Mouse (Mus musculus): ENCODE data around the gene Asb12. TPM values are rescaled to one million over a fixed set of nuclear protein-coding genes. Genes with fewer than 3 reads are reported as not detected.

Asb12 gene
- polyA plus RNA-seq (2015; fragmentation: Illumina TruSeq; extraction: RNeasy Lipid Tissue Mini Kit (QIAGEN cat#74804); ENCODE audit: insufficient read depth, low replicate concordance): not detected

DNA sequence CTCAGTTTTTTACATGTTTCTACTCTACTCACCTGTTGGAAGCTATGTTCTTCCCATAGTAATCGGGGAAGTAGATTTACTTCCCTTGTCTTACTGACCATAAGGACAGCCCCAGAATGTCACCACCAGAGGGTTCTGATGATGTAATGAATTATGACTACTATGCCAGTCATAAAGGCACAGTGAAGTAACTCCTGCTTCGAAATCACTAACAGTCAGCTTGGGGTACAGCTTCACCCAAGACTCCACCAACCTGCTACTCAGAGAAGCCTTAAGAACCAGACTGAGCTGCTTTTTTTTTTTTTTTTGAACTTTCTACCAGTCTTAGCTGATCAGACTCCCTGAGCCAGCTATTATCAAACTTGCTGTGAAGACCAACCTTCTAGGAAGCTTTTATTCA is at the start of gene Asb12, which contains the start of gene Pfn5:
Asb12 (minus strand) TSS at position 101 of the 400 bp plus-strand sequence.
Pfn5 (plus strand) TSS at position 218 of the 400 bp plus-strand sequence.

GRCm38 (mm10) chrX:95444776-95445111 is 113.0 kb downstream of the Asb12 start, which contains the start of gene Amer1:
TSS of gene Amer1 (minus strand) at chrX:95444872.

Other genes starting within 250 kb of the Asb12 start
- gene Amer1, start 113.1 kb downstream of the Asb12 start, polyA plus RNA-seq (2015; fragmentation: Illumina TruSeq; extraction: RNeasy Lipid Tissue Mini Kit (QIAGEN cat#74804); ENCODE audit: insufficient read depth, low replicate concordance): 7.5 TPM
- gene Pfn5, start 117 bp upstream of the Asb12 start, polyA plus RNA-seq (2015; fragmentation: Illumina TruSeq; extraction: RNeasy Lipid Tissue Mini Kit (QIAGEN cat#74804); ENCODE audit: insufficient read depth, low replicate concordance): not detected
- 8.2 TPM for gene Zc4h2, start 100.5 kb upstream of the Asb12 start, polyA plus RNA-seq (2015; fragmentation: Illumina TruSeq; extraction: RNeasy Lipid Tissue Mini Kit (QIAGEN cat#74804); ENCODE audit: insufficient read depth, low replicate concordance)
- 0.75 TPM for gene Zc3h12b, start 153.7 kb upstream of the Asb12 start, polyA plus RNA-seq (2015; fragmentation: Illumina TruSeq; extraction: RNeasy Lipid Tissue Mini Kit (QIAGEN cat#74804); ENCODE audit: insufficient read depth, low replicate concordance)

Measured in spleen, adult 10 weeks (tissue).